Mouse (Mus musculus): ENCODE data around the gene Slc16a10. TPM values are rescaled to one million over a fixed set of nuclear protein-coding genes. Genes with fewer than 3 reads are reported as not detected.
A peak's percentile ranks its signal among the peaks of the same experiment; 100 is the strongest.

Slc16a10 gene
- total RNA-seq, 2 experiments from 2014 or later: 24.4 to 40.8 TPM

DNA sequence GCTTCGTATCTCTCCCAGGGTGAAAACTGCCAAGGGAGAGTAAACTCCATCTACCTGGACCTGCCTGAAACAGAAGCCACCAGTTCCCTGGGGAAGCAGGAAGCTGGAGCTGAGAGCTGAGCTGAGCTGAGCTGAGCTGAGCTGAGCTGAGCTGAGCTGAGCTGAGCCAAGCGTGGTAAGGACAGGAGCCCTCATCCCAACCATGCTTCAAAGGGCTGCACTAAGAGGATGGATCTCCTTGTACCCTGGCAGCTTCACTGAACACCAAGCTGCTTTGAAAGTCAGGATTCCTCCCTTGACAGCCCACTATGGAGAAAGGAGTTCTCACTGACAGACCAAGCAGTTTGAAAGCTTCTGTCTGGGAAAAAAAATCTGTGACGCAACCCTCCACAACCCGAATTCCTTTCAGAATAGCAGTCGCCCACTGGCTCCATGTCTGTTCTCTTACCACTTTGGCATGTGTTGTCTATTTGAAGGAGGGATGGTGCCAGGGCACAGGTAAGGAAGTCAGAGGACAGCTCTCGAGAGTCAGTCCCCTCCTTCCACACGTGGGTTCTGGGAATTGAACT lies 28.5 kb downstream of the Slc16a10 start:
- ATAC-seq (replicated peaks; ENCODE audit: poor library complexity): no peak

- no peak for ATAC-seq (replicated peaks; ENCODE audit: poor library complexity)
Measured at GRCm38 (mm10) chr10:40112256-40112655, 29.8 kb downstream of the Slc16a10 start.

GRCm38 (mm10) chr10:40109520-40109919 lies 32.5 kb downstream of the Slc16a10 start:
- ATAC-seq (replicated peaks; ENCODE audit: poor library complexity): no peak

- no peak for ATAC-seq (replicated peaks; ENCODE audit: poor library complexity)
Measured at GRCm38 (mm10) chr10:40108992-40109391, 33.1 kb downstream of the Slc16a10 start.

DNA sequence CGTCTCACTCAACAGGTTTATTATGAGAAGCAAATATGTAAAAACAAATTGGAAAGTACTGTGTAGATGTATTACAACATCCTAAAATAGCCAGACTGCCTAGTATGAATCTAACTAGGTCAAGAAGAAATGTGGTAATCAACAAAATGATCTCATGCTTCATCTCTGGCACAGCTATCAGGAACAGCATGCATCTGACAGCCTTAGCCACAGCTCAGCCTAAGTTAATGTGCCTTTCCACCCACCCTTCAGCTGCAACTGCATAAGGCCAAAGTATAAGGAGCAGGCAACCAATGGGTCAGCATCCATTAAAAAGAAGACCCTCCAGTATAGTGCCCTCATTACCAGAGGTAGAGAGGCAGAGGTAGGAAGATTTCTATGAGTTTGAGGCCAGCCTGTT lies 34.1 kb downstream of the Slc16a10 start:
- peak; percentile 43 for ATAC-seq (replicated peaks; ENCODE audit: poor library complexity)

GRCm38 (mm10) chr10:40105174-40105573 lies 36.9 kb downstream of the Slc16a10 start:
- no peak for ATAC-seq (replicated peaks; ENCODE audit: poor library complexity)

DNA sequence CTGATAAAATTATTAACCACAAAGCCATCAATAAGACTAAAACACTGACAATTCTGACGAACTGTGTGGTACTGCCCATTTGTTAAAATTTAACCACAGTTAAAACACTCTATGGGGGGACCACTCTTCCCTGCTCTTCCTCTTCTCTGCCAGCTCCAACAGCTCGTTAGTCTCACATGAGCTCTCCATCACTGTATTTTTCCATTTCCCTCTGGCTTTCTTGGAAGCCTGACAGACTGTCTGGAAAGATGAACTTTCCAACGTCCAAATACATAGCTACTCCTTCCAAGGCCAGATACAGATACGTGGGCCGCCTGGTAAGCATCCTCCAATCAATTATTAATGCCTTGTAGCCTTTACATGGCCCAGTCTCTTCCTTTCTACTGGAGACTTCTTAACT lies 38.3 kb downstream of the Slc16a10 start:
- ATAC-seq (replicated peaks; ENCODE audit: poor library complexity): no peak

GRCm38 (mm10) chr10:40102986-40103385 lies 39.1 kb downstream of the Slc16a10 start:
- ATAC-seq (replicated peaks; ENCODE audit: poor library complexity): peak; percentile 42

- no peak for ATAC-seq (replicated peaks; ENCODE audit: poor library complexity)
Measured at GRCm38 (mm10) chr10:40102166-40102565, 39.9 kb downstream of the Slc16a10 start.

DNA sequence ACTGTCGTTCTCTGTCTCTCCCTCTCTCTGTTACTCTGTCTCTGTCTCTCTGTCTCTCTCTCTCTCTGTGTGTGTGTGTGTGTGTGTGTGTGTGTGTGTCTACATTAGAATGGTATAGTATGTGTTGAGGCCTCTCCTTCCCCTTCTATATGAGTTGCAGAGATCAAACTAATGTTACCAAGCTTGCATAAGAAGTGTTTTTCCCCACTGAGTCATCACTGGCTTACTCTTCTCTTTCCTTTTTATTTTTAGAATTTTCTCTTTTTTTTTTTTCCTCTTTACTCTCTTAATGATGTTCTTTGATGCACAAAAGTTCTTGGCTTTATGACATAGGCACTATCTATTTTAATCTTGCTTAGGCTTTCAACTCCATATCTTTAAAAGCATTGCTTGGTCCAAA lies 43.6 kb downstream of the Slc16a10 start:
- no peak for ATAC-seq (replicated peaks; ENCODE audit: poor library complexity)

GRCm38 (mm10) chr10:40097519-40097918 lies 44.5 kb downstream of the Slc16a10 start:
- peak; percentile 91 for ATAC-seq (replicated peaks; ENCODE audit: poor library complexity)

DNA sequence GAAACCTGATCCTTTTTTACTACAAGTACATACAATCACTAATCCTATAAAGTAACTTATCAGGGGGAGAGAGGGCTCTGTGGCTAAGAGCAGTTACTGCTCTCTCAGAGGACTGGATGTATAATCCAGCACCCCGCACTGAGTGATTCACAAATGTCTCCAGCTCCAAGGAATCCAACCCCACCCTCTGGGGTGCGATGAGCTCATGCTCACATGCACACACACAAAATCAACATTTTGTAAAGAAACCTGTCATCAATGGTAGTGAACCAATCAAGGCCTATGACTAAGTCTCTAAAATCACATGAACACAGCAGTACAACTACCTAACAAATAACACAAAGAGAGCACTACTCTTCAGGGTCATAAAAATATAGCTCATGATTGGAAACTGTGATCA lies 47.3 kb downstream of the Slc16a10 start:
- no peak for ATAC-seq (replicated peaks; ENCODE audit: poor library complexity)

DNA sequence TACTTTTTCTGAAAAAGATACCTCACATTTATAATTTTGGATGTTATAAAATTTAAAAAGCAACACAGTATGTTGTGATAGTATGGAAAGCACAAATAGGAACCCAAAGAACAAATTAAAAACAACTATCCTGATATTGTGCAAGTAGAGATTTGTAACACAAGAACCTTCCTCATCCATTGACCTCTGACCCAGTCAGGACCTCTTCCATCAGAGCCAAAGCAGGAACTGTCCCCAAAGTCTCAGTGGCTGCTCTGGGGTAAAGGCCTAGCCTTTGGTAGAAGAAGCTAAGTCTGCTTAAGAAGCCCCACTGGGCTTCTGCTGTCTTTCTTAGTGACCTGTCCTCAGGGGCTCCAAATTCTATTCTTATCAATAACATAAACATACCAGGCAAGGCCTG lies 48.5 kb downstream of the Slc16a10 start:
- ATAC-seq (replicated peaks; ENCODE audit: poor library complexity): no peak

- no peak for ATAC-seq (replicated peaks; ENCODE audit: poor library complexity)
Measured at GRCm38 (mm10) chr10:40091455-40091854, 50.6 kb downstream of the Slc16a10 start.

GRCm38 (mm10) chr10:40090504-40091428 lies 51.3 kb downstream of the Slc16a10 start:
- ATAC-seq (replicated peaks; ENCODE audit: poor library complexity): no peak

GRCm38 (mm10) chr10:40084332-40085093 lies 57.5 kb downstream of the Slc16a10 start:
- ATAC-seq (replicated peaks; ENCODE audit: poor library complexity): 0 out of 2 replicates have a peak, but pooled peaks have one; percentile 34

- no peak for ATAC-seq (replicated peaks; ENCODE audit: poor library complexity)
Measured at GRCm38 (mm10) chr10:40083556-40083955, 58.5 kb downstream of the Slc16a10 start.

DNA sequence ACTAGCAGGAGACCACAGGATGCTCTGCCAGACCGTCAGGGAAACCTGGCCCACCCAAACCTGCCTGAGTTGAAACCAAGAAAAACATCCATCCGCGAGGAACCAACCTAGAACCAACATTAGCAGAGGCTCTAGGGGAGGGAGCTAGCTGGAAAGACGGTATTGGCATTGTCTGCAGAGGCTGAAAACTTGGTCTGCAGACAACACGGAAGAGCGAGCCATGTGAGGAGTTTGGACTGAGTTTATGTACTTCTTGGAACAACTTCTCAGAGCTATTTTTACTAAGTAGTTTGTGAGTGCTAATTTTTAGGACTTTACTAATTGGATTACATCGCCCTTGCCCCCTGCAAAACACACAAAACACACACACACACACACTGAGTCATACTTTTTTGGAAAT lies 59.4 kb downstream of the Slc16a10 start:
- ATAC-seq (replicated peaks; ENCODE audit: poor library complexity): no peak

DNA sequence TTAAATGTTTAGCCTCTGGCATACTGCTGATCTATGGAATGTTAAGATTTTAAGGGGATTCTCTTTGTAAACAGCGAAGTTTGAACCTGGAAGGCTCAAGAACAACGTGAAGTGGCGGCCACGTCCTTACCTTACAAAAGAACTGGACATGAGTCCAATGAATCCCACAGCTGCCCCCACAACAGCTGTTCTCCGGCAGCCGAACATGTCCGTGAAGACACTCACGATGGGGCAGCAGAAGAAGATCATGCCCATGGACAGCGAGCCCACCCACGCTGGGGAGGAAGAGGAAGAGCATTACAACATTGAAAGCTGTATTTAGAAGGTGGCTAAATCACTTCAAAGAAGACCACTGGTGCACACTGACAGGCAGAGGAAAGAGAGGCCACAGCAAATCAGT lies 61.5 kb downstream of the Slc16a10 start:
- no peak for ATAC-seq (replicated peaks; ENCODE audit: poor library complexity)

DNA sequence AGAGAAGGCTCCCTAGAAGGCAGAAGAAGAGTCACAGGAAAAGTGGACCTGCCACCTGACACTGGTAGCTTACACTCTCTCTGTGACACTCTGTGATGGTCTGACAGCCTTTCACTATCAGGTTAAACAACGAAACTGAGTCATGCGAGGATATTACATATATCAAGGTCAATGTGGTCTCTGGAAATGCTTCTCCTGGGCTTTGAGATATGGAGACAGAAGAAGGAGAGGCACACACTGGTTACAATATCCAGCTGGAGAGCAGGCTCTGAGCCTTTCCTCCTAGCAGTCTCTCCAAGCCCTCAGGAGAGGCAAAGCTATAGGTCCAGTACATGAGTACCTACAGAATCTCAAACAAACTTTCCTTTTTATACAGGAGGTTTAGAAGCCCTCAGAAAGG lies 62.8 kb downstream of the Slc16a10 start:
- no peak for ATAC-seq (replicated peaks; ENCODE audit: poor library complexity)

DNA sequence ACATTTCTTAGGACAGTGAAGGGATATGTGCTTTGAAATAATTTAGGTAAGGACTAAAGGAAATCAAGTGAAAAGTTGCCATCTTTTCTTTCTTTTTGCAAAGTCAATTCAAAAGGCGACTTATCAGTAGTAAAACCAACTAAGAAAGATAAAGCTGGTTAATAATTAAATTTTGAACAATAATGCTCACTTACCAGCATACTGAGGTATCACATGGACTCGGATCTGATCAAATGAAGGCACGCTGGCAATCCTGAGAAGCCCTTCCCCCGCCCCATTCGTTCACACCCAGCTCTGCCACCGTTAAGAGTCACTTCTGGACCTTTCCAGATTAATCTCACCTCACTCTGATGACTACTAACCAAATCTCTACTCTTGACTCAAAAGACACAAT lies 64.1 kb downstream of the Slc16a10 start:
- no peak for ATAC-seq (replicated peaks; ENCODE audit: poor library complexity)

Data from megakaryocyte progenitor cell, adult 5-6 weeks (primary cell).